9 mouse cellular contexts compared by ENCODE assay signal in genomic region chr13:24049267-24050034, GRCm38 (mm10). TPM values are rescaled to one million over a fixed set of nuclear protein-coding genes. Genes with fewer than 3 reads are reported as not detected.
DNase-seq lines count a peak whose midpoint lies in the region; ATAC-seq and TF ChIP-seq lines count a peak whose summit lies in the region.
"Had no signal": no experiment of that assay in that cellular context is flagged by ENCODE, and none has a peak within 500 bp of the region (broad histone marks: within the 10 kb centered on the region; RNA-seq: fewer than 3 reads in every experiment).

No protein-coding gene starts in this region.

- H3K9me3 ChIP-seq in lung, embryonic 14.5 days (ENCODE audit: low read depth, low read length): no peaks in the 10 kb centered on the region
- H3K9me3 ChIP-seq in hindbrain, postnatal 0 days (ENCODE audit: low read length): no peaks in the 10 kb centered on the region
- no peaks in the 10 kb centered on the region for H3K9me3 ChIP-seq in midbrain, embryonic 16.5 days (replicated peaks; ENCODE audit: control insufficient read depth, low read length, poor library complexity, severe bottlenecking)
- H3K9me3 ChIP-seq: heart, embryonic 15.5 days had no signal

- peak; percentile 11 for DNase-seq in lung, embryonic 14.5 days
- DNase-seq in lung, adult 2 months: no peak
- DNase-seq in cerebellum, adult 8-10 months: peak; percentile 73
- peak; percentile 78 for DNase-seq in hindbrain, postnatal 0 days (ENCODE audit: low spot score)
- no peak for DNase-seq in heart, postnatal 36 days
- no peak for DNase-seq in heart, postnatal 4 days
- DNase-seq in thymus, postnatal 0 days (ENCODE audit: low spot score): no peak

- no peaks in the 10 kb centered on the region for H3K4me1 ChIP-seq in lung, embryonic 14.5 days (ENCODE audit: insufficient read depth)
- H3K4me1 ChIP-seq in lung, adult 2 months (ENCODE audit: control insufficient read depth, insufficient read depth, low read length): peaks cover 2% of the 10 kb centered on the region; the same call in 1 of the 2 replicates
- H3K4me1 ChIP-seq in hindbrain, postnatal 0 days (ENCODE audit: insufficient read depth, low read length): peaks cover 5% of the 10 kb centered on the region; the same call in 1 of the 2 replicates
- peaks cover 15% of the 10 kb centered on the region for H3K4me1 ChIP-seq in midbrain, embryonic 16.5 days (ENCODE audit: control insufficient read depth, insufficient read depth, low read length)
- H3K4me1 ChIP-seq: heart, embryonic 15.5 days had no signal

- TF ChIP-seq CTCF in lung, embryonic 14.5 days (IDR thresholded peaks at IDR 0.05; ENCODE audit: low read depth): no peak
- TF ChIP-seq CTCF in lung, adult 2 months (IDR thresholded peaks at IDR 0.05; ENCODE audit: insufficient read depth, low read length): no peak
- TF ChIP-seq CTCF in hindbrain, postnatal 0 days (IDR thresholded peaks at IDR 0.05; ENCODE audit: low read depth): no peak

- no peaks in the 10 kb centered on the region for H3K27me3 ChIP-seq in lung, embryonic 14.5 days (ENCODE audit: insufficient read depth, low read length)
- H3K27me3 ChIP-seq in hindbrain, postnatal 0 days (ENCODE audit: insufficient read depth, low read length): no peaks in the 10 kb centered on the region
- no peaks in the 10 kb centered on the region for H3K27me3 ChIP-seq in midbrain, embryonic 16.5 days (ENCODE audit: control insufficient read depth, insufficient read depth, low read depth, low read length)
- H3K27me3 ChIP-seq: heart, embryonic 15.5 days had no signal

- no peak for ATAC-seq in lung, embryonic 14.5 days (ENCODE audit: insufficient read depth)
- peak; percentile 92 for ATAC-seq in hindbrain, postnatal 0 days
- peak; percentile 83 for ATAC-seq in midbrain, embryonic 16.5 days

- no peak overlapping the region for H3K4me2 ChIP-seq in lung, embryonic 14.5 days
- H3K4me2 ChIP-seq in hindbrain, postnatal 0 days (ENCODE audit: low read depth, low read length): no peak overlapping the region
- H3K4me2 ChIP-seq in midbrain, embryonic 16.5 days (ENCODE audit: low read length): no peak overlapping the region
- H3K4me2 ChIP-seq: heart, embryonic 15.5 days had no signal

- H3K9ac ChIP-seq in lung, embryonic 14.5 days: no peak overlapping the region
- no peak overlapping the region for H3K9ac ChIP-seq in hindbrain, postnatal 0 days (replicated peaks; ENCODE audit: low read length)
- H3K9ac ChIP-seq in midbrain, embryonic 16.5 days (ENCODE audit: low read depth, low read length): no peak overlapping the region
- H3K9ac ChIP-seq: heart, embryonic 15.5 days had no signal

- WGBS in lung, embryonic 14.5 days: 70% methylated on average over 9 of the region's 9 CpGs
- WGBS in lung, adult 2 months: 76% methylated on average over 9 of the region's 9 CpGs
- 47% methylated on average over 9 of the region's 9 CpGs for WGBS in hindbrain, postnatal 0 days
- WGBS in midbrain, embryonic 16.5 days: 58% methylated on average over 9 of the region's 9 CpGs

- no peak for TF ChIP-seq POLR2A in lung, adult 2 months (IDR thresholded peaks at IDR 0.05; ENCODE audit: borderline replicate concordance, extremely low read depth, low read depth, low read length)

- H3K27ac ChIP-seq in lung, embryonic 14.5 days (ENCODE audit: low read depth): no peak overlapping the region
- peak overlapping the region; percentile 74 for H3K27ac ChIP-seq in hindbrain, postnatal 0 days
- H3K27ac ChIP-seq in midbrain, embryonic 16.5 days (ENCODE audit: low read length): peak overlapping the region; percentile 65
- H3K27ac ChIP-seq: heart, embryonic 15.5 days had no signal

- H3K4me3 ChIP-seq in lung, embryonic 14.5 days (ENCODE audit: low read depth, low read length): no peak overlapping the region
- H3K4me3 ChIP-seq in lung, adult 2 months (replicated peaks; ENCODE audit: extremely low read depth, low read depth, low read length): no peak overlapping the region
- no peak overlapping the region for H3K4me3 ChIP-seq in hindbrain, postnatal 0 days (ENCODE audit: low read length)
- no peak overlapping the region for H3K4me3 ChIP-seq in midbrain, embryonic 16.5 days (ENCODE audit: low read depth, low read length)
- H3K4me3 ChIP-seq: heart, embryonic 15.5 days had no signal

- no peaks in the 10 kb centered on the region for H3K36me3 ChIP-seq in lung, embryonic 14.5 days (ENCODE audit: insufficient read depth)
- H3K36me3 ChIP-seq in hindbrain, postnatal 0 days (ENCODE audit: insufficient read depth, low read length): no peaks in the 10 kb centered on the region
- no peaks in the 10 kb centered on the region for H3K36me3 ChIP-seq in midbrain, embryonic 16.5 days (ENCODE audit: control insufficient read depth, insufficient read depth, low read length)
- H3K36me3 ChIP-seq: heart, embryonic 15.5 days had no signal

- intact Hi-C loops in heart, postnatal 36 days (cut with DNase I): no loop called here

RNA-seq across cellular contexts. Expression of gene Scgn, which starts 58.4 kb away (rescaled TPM):
- not detected in 2 replicates for polyA plus RNA-seq in lung, embryonic 14.5 days (2014; fragmentation: Nextera tagmentation; extraction: Ambion mirVana)
- not detected in 2 replicates for polyA plus RNA-seq in lung, adult 2 months (2012; rRNA removed)
- total RNA-seq in hindbrain, postnatal 0 days (2014; rRNA removed): 0.42 TPM in 1 of 2 replicates, not detected in the other
- 1.1 and 1.2 TPM in 2 replicates for polyA plus RNA-seq in hindbrain, postnatal 0 days (2015; fragmentation: Nextera tagmentation; extraction: Ambion mirVana)
- polyA plus RNA-seq in midbrain, embryonic 16.5 days (2015; fragmentation: Nextera tagmentation; extraction: Ambion mirVana): 1.3 and 2.6 TPM in 2 replicates
- total RNA-seq in heart, postnatal 36 days (2021): not detected
- total RNA-seq in heart, postnatal 4 days (2021): not detected
- polyA plus RNA-seq in thymus, postnatal 0 days (2015; fragmentation: Nextera tagmentation; extraction: Ambion mirVana): 0.44 and 0.50 TPM in 2 replicates
- polyA plus RNA-seq: heart, embryonic 15.5 days had no signal

Comparison
In these comparisons a context has a peak if more than half of its experiments do, and no peak if none do; other contexts are left out.
1. DNase-seq: peak in lung, embryonic 14.5 days (single experiment), cerebellum, adult 8-10 months (single experiment) and hindbrain, postnatal 0 days (single experiment); none in lung, adult 2 months (single experiment), heart, postnatal 36 days (0 of 2), heart, postnatal 4 days (single experiment) and thymus, postnatal 0 days (single experiment).